Mouse (Mus musculus): Measurements from ENCODE around the gene Scpep1. TPM values are rescaled to one million over a fixed set of nuclear protein-coding genes. Genes with fewer than 3 reads are reported as not detected.

The Scpep1 gene
- polyA plus RNA-seq, 1 experiment from 2014 or later = 72.7 TPM

Other genes with a start within 250 kb of the Scpep1 start
- 19.2 and 20.4 TPM in 2 replicates for gene Msi2, start 237.0 kb downstream of the Scpep1 start, polyA plus RNA-seq (2016; fragmentation: Nextera tagmentation; extraction: Ambion mirVana)
- gene Akap1, start 90.9 kb downstream of the Scpep1 start, polyA plus RNA-seq (2016; fragmentation: Nextera tagmentation; extraction: Ambion mirVana) = 16.6 and 19.2 TPM in 2 replicates
- gene Elobl, start 11.5 kb upstream of the Scpep1 start, polyA plus RNA-seq (2016; fragmentation: Nextera tagmentation; extraction: Ambion mirVana) = not detected in 2 replicates
- 29.4 TPM in 2 replicates for gene Coil, start 14.8 kb upstream of the Scpep1 start, polyA plus RNA-seq (2016; fragmentation: Nextera tagmentation; extraction: Ambion mirVana)
- 2.1 and 2.5 TPM in 2 replicates for gene Trim25, start 43.9 kb upstream of the Scpep1 start, polyA plus RNA-seq (2016; fragmentation: Nextera tagmentation; extraction: Ambion mirVana)
- gene Dgke, start 111.4 kb upstream of the Scpep1 start, polyA plus RNA-seq (2016; fragmentation: Nextera tagmentation; extraction: Ambion mirVana) = 4.3 and 4.8 TPM in 2 replicates
- not detected in 2 replicates for gene Gm525, start 118.4 kb upstream of the Scpep1 start, polyA plus RNA-seq (2016; fragmentation: Nextera tagmentation; extraction: Ambion mirVana)

Data from forebrain, embryonic 10.5 days (tissue).